Mouse (Mus musculus) gastrocnemius, adult 8-10 months (tissue): ENCODE data around the gene Ifi27l2b. TPM values are rescaled to one million over a fixed set of nuclear protein-coding genes. Genes with fewer than 3 reads are reported as not detected.
"Not testable (repeated sequence)": the region's sequence is repeated elsewhere in the genome, so short reads cannot be mapped to it uniquely, and the experiment has no call there.

Experiments used
- DNase-seq, 2 experiments: peaks; one replicate each; pipeline ENCODE4 v3.0.0; 2022; ENCODE audit warnings: low spot score in 2 of 2
- total RNA-seq, 4 experiments: library from RNA; stranded (reverse); gene quantifications; 2 replicates each; pipeline ENCODE4 v1.2.4; 2022

The Ifi27l2b gene
- total RNA-seq, result not detected

DNA sequence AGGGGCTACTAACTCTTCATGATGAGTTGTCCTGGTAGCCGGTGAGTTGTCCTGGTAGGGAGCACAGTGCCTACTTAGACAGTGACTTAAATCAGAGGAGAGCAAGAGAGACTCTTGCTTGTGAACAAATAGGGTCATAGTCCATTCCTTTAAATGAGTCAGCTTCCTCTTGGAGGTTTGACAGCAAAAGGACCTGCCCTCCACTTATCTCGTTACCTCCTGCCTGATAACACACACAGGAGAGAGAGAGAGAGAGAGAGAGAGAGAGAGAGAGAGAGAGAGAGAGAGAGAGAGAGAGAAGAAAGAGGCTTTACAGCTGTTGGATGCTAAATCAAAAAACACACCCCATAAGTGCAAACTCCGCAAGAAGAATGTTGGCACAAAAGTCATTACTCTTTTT is at the start of gene Ifi27l2b:
Ifi27l2b (minus strand) TSS at position 84 of the 400 bp plus-strand sequence.
- no peak for DNase-seq

- DNase-seq, result no peak
Observed at GRCm38 (mm10) chr12:103504402-103504801, 47.4 kb upstream of the Ifi27l2b start.

DNA sequence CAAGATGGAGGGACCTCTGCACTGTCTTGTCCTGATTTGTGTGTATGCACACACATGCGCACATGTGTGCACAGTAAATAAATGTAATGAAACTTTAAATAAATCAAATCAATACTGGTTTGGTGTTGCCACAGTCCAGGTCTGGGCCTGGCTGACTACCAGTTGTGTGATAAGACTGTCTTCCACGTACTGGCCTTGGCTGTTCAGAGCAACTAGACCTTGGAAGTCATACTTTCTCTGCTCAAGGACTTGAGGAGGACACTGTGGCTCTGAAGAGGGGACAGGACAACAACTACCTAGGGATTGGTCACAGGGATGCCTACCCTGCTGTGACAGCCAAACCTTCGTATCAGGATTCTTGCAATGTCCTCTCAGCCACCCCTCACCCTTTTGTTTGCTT is 46.3 kb upstream of the Ifi27l2b start:
- no peak for DNase-seq

- DNase-seq, result no peak
Observed at GRCm38 (mm10) chr12:103499261-103499660, 42.2 kb upstream of the Ifi27l2b start.

DNA sequence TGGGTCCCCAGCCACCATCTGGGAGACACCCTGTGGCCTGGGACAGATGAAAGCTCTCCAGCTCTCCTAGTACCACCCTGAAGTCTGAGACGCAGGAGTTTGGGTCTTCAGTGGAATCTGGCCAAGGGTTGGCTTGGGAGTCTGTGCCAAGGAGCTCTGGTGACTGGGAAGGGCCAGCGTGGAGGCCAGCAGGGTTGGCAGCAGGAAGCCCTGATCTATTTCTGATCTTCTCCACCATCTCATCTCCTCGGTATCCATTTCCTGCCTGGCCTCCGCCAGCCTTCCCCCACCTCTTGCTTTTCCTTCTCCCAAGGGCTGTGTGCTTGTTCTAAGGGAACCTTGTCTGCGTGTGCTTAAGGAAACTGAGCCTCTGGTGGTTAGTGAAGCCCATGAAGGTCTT is 41.7 kb upstream of the Ifi27l2b start:
- DNase-seq, result peak in 1 of 2 experiments; percentile 62

DNA sequence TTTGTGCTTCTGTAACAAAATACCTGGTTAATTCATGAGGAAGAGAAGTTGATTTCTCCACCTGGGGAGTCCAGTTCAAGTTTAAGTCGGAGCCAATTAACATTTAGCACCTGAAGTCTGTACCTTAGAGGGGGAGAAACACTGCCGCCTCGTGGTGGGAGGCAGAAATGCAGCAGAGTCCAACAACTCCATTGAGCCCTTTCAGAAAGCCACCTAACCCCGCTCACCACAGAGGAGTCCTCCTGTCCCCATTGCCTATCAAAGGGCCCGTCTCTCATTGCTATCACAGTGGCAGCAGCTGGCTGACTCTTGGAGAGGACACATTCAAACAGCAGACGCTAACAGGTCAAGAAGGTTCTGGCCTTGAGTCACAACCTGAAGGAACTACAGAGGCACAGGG is 37.5 kb upstream of the Ifi27l2b start:
- peak in 1 of 2 experiments; percentile 22 for DNase-seq

GRCm38 (mm10) chr12:103492767-103493166 is 35.7 kb upstream of the Ifi27l2b start:
- DNase-seq, result peak; percentile 42 to 52

DNA sequence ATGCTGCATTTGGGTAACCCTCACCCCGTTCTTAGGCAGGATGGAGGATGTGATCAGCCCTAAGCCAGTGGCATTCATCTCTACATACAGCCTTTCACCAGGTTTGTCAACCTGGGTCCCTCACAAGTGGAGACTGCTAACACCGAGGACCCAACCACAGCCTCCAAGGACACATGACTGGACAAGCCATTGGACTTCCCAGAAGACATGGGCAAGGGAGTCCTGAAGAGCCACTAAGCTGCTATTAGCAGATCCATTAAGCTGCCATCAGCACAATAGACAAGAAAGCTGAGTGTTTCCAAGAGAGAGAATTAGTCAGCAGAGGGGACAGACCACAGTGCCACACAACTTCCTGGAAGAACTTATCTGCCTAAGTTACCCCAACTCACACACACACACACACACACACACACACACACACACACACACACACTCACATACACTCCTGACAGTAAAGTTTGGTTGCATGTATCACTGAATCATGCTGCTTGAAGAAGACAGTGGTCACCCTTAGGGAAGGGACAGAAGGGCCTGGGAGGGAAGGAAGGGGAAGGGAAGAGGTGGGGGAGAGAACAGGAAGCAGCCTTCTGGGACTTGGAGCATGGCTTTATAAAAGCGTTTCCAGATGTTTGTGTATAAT is 34.2 kb upstream of the Ifi27l2b start:
- no peak for DNase-seq

- no peak for DNase-seq
Observed at GRCm38 (mm10) chr12:103487750-103488149, 30.7 kb upstream of the Ifi27l2b start.

- no peak for DNase-seq
Observed at GRCm38 (mm10) chr12:103487276-103487675, 30.3 kb upstream of the Ifi27l2b start.

DNA sequence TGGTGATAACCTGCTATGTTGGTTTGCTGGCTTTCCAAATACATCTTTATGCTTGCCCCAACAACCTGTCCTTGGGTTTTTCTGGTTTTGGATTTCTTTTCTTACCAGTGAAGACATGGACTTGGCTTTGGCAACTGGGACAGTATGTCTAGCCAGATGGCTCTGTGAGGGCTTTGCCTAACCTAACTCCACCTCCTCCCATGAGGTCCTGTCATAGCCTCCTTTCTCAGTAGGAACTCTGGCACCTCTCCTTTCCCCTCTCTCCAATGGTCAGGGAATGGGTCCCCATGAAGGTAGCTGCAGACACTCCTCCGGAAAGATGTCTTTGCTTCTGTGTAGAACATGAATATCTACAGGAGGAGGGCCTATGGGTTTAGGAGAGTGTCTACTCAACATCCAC is 29.7 kb upstream of the Ifi27l2b start:
- DNase-seq, result peak in 1 of 2 experiments; percentile 42

- DNase-seq, result not testable (repeated sequence)
Observed at GRCm38 (mm10) chr12:103484200-103484972, 27.4 kb upstream of the Ifi27l2b start.

GRCm38 (mm10) chr12:103482781-103483180 is 25.8 kb upstream of the Ifi27l2b start:
- no peak for DNase-seq

- no peak for DNase-seq
Observed at GRCm38 (mm10) chr12:103481671-103482070, 24.6 kb upstream of the Ifi27l2b start.

- DNase-seq, result no peak
Observed at GRCm38 (mm10) chr12:103477461-103478015, 20.5 kb upstream of the Ifi27l2b start.

DNA sequence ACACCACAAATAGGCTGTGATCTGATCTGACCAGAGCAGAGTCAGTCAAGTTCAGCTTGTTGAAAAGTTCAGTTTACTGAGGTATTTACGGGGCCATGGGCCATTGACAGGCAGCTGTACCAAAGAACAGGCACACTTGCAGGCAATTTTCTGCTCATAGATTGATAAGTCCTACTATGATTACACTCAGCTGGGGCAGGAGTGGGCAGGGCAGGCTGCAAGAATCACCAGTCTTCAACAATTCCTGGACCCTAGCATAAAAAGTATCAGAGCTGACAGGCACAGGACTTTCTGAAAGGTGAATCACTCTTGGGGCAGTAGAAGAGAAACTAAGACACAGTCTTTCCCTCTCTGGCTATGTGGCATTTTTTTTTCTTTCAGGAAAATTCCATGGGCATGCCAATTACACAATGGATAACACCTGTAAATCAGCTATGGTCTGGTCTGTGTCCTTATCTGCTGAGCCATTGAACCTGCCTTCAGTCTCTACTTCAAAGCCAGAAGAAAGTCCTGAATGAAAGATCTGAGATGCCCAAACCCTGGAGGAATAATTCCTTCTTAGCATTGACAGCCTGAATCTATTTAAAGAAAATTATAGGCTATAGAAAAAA is 19.9 kb upstream of the Ifi27l2b start:
- no peak for DNase-seq

DNA sequence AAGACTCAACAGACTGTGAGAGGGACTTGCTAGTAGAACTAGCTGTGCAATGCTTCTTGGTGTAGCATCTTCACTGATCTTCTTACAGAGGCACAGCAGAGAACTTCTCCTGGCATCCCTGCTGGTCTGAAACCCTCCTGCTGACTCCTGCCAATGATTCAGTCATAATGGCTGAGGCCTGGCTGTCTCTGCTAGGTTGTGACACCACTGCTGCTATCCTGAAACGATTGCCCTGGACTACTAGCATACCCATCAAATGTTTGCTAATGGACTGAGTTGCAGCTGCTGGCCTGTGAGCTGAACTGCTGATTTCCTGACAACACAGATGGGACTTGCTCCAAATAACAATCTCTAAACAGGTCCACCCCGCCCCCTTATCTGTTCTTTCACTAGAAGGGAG is 17.5 kb upstream of the Ifi27l2b start:
- no peak for DNase-seq

DNA sequence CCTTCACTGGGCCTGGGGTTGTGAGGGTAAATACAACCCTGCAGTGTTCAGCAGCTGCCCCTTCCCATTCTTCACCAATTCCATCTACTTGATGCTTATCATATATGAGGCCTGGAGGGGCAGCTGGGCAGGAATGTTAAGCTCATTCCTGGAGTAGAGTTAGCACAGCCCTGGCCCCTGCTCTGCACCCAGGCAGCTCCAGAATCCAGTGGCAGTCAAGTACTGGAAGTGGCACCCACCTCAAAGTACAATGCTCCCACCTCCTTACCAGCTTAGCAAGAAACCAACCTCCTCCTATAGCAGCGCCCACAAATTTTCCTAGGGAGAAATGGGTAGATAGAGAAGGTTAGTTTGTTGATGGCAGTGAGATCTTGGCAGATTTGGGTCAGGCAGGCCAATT is 296 bp downstream of the Ifi27l2b start:
- DNase-seq, result not testable (repeated sequence)

GRCm38 (mm10) chr12:103453361-103453760 is 3.7 kb downstream of the Ifi27l2b start:
- no peak for DNase-seq

- DNase-seq, result no peak
Observed at GRCm38 (mm10) chr12:103445060-103445459, 12.0 kb downstream of the Ifi27l2b start.

DNA sequence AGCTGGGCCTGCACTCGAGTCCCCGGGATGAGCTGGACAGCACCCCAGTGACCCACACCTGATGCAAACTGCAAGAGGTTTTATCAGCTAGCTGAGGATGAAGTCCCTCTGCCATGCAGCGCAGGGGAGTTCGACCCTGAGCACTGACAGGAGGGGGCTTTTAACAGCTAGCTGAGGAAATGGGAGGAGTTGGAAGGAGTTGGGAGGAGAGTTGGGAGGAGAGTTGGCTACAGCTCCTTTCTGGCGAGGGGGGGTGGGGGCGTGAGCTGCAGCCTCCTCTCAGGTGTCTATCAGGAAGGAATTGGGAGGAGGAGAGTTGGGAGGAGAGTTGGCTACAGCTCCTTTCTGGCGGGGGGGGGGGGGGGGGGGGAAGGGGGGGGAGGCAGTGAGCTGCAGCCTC is 12.8 kb downstream of the Ifi27l2b start:
- DNase-seq, result not testable (repeated sequence)

DNA sequence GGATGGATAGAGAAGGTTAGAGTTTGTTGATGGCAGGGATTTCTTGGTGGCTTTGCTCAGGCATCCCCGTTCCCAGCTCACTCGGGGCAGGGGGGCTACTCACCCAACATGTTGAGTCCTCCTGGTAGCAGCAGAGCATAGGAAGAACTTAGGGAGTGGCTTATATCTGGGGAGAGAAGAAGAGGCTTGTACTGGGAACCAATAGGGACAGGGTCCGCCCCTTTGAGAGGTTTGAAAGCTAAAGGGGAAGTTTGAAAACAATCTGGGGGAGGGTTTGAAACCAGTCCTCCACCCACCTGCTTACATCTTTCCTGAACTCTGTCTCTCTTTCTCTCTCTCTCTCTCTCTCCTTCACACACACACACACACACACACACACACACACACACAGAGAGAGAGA is 13.5 kb downstream of the Ifi27l2b start, which contains the start of gene Ifi27l2a:
Ifi27l2a (minus strand) TSS at position 157 of the 400 bp plus-strand sequence.
- no peak for DNase-seq
